Mouse (Mus musculus): ENCODE results near the gene Gpc1.

Gpc1 gene

GRCm38 (mm10) chr1:92831188-92832001 lies at the start of gene Gpc1:
Gpc1 (plus strand) TSS chr1:92831645.
- DNase-seq (ENCODE audit: low spot score), result peak; percentile 85

DNA sequence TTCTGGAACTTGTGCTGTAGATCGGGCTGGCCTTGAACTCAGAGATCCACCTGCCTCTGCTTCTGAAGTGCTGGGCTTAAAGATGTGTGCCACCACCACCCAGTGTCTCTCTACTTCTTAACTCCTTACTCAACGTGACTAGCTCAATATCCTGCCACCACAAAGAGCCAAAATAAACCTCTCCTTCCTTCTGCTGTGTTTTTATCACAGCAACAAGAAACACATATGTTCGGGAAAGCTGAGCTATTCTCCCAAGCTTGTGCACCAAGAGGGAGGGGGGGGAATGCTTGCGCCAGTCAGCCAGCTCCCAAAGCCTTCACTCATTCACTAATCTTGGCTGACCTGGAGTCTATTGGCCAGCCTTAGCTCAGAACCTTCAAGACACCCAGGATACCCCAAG lies 49.6 kb upstream of the Gpc1 start:
- no peak for DNase-seq (ENCODE audit: low spot score)

GRCm38 (mm10) chr1:92782587-92782986 lies 48.9 kb upstream of the Gpc1 start:
- DNase-seq (ENCODE audit: low spot score), result no peak

GRCm38 (mm10) chr1:92787221-92787620 lies 44.2 kb upstream of the Gpc1 start:
- no peak for DNase-seq (ENCODE audit: low spot score)

DNA sequence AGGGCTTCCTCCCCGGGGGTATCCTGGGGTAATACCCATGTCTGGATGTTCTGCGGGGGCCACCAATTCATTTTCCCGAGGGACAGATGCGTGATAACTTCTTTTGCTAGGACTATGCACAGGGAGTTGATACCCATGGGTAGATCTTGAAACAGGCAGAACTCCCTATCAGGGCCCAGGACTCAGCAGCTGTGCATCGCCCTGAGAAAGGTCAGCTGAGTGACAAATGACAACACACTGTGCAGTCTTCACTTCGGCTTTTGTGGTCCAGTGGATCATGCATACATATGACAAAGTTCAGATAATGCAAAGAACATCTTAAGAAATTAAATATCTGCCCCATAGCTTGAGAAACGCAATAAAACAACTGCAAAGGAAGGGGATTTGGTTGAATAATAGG lies 43.4 kb upstream of the Gpc1 start:
- DNase-seq (ENCODE audit: low spot score), result no peak

DNA sequence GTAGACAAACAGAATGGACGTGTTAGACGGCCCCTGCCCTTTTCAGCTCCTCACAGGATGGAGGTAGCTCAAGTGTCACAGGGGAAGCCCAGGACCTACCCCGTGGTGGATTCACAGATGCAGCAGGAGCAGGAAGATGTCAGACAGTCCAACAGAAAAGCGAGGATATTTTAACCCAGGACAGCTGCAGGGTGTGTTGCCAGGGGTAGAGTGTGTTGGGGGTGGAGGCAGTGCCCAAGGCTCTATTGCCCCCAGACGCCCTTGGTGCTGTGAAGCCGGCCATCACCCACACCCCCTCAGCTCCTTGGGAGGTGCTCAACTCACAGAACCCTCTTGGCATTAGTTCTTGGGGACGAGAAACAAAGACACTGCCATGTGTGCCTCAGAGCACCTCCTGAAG lies 40.8 kb upstream of the Gpc1 start:
- DNase-seq (ENCODE audit: low spot score), result no peak

DNA sequence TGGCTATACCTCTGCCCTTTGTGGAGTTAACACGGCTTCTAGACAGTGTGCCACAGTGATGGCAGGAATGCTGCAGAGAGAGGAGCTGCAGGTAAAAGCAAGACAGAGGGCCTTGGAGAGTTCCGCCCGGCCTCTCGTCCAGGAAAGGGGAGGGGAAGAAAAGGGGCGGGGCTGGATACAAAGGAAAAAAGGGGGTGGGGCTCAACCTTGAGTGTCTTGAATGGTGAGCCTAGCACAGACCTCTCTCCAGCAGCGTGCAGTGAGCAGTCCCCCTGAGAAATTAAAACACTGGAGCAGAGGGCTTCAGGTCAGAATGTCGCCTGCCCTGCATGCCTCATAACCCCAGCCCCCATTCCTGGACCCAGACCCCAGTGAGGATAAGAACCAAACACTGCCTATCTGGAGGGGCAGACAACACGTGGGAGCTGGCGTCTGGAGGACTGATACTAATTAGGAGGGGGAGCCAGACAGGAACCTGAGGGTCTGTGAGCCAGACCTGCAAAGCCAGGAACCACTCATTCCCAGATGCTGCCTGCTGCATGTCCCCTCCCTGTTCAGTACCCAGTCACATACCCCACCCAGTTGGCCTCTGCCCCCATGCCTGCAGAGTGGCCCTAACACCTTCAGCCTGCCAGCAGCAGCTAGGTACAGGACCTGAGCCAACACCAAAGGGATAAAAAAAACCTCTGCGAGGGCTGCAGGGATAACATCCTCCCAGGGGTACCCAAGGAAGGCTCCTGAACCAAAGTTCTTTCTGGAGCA lies 40.2 kb upstream of the Gpc1 start:
- DNase-seq (ENCODE audit: low spot score), result peak; percentile 56

GRCm38 (mm10) chr1:92793781-92794180 lies 37.7 kb upstream of the Gpc1 start:
- DNase-seq (ENCODE audit: low spot score), result no peak

DNA sequence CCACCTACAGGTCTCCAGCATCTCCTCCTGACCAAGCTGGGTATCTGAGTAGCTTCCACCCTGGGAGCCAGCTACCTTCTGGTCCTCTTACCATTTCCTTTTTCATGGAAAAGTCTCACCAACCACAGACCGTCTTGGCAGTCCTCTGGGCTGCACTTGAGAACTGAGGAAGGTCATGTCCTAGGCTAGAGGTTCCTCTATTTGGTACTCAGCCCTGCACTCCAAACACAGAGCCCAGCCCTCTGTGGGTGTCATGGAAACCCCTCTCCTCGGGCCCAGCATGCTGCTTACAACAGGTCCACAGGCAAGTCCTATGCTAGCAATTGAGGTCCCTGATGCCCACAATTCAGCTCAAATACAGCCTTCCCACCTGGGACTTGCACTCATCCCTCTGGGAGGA lies 33.0 kb upstream of the Gpc1 start:
- no peak for DNase-seq (ENCODE audit: low spot score)

DNA sequence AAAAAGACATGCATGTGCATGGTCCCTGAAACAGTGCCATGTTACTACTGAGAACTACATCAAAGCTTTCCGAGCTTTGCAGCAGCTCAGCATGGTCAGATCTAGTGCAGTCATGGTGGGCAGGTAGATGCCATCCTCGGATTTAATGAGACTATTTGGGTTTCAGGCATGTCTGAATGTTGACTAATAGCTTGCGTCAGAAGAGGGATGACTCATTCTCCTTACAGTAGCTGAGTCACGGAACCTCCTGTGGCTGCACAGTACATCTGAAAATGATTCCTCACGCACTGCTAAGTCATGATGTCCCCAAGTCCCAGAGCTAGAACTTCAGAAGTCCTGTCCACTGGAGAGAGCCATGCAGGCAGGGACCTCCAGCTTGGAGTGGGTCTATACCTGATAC lies 31.8 kb upstream of the Gpc1 start:
- peak; percentile 75 for DNase-seq (ENCODE audit: low spot score)

- DNase-seq (ENCODE audit: low spot score), result peak; percentile 12
Measured at GRCm38 (mm10) chr1:92802362-92802761, 29.1 kb upstream of the Gpc1 start.

- DNase-seq (ENCODE audit: low spot score), result no peak
Measured at GRCm38 (mm10) chr1:92803376-92803775, 28.1 kb upstream of the Gpc1 start.

- no peak for DNase-seq (ENCODE audit: low spot score)
Measured at GRCm38 (mm10) chr1:92805181-92805580, 26.3 kb upstream of the Gpc1 start.

DNA sequence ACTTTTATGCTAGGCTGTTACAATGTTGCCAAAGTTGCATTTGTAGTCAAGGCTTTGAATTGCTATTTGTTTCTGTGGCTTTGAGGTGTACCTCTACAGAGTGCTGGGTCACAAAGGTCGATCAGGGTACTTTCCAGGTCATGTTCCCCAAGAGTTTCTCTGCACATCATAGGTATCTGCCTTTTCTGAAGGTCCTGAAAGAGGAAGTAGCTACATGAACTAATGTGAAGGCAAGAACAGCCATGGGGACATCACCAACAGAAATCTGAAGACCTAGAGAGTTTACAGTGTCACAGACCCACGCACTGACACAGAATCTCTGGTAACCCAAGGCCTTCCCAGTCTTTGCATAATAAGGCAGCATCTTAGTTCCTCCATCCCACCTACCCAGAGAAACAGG lies 25.6 kb upstream of the Gpc1 start:
- DNase-seq (ENCODE audit: low spot score), result no peak

GRCm38 (mm10) chr1:92806720-92807119 lies 24.7 kb upstream of the Gpc1 start:
- DNase-seq (ENCODE audit: low spot score), result no peak

GRCm38 (mm10) chr1:92809621-92810020 lies 21.8 kb upstream of the Gpc1 start:
- DNase-seq (ENCODE audit: low spot score), result no peak

DNA sequence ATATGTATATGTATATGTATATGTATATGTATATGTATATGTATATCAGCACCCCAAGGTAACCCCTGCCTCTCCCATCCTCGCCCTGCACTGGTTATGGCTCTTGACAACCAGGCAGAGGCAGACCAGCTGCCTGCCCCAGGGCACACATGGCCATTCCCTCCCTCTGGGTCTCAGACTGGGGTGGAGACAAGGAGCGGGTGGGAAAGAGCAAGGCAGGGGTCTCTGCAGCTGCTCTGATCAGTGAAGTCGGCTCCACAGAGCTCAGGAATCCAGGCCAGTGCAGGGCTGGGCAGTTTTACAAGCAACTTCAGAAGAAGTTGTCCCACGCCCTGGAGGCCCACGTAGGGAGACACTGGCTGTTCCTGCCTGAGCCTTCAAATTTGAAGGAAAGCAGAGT lies 17.1 kb upstream of the Gpc1 start:
- DNase-seq (ENCODE audit: low spot score), result no peak

DNA sequence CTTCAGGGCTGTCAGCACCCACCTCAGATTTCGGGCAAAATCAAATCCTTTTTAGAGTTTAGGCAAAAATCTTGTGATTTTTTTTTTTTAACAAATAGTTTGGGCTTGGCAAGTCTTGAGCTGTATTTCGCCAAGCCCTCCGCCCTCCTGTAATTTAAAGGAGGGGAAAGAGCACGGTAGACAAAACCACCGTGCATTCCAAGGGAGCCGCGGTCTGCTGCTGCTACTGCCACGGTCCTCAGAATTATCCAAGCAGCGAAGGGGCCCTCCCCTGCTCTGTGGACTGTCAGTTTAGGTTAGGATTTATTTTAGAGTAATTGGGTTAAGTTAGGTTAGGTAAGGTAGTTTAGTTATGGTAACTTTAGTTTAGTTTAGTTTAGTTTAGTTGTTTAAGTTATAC lies 16.3 kb upstream of the Gpc1 start:
- no peak for DNase-seq (ENCODE audit: low spot score)

DNA sequence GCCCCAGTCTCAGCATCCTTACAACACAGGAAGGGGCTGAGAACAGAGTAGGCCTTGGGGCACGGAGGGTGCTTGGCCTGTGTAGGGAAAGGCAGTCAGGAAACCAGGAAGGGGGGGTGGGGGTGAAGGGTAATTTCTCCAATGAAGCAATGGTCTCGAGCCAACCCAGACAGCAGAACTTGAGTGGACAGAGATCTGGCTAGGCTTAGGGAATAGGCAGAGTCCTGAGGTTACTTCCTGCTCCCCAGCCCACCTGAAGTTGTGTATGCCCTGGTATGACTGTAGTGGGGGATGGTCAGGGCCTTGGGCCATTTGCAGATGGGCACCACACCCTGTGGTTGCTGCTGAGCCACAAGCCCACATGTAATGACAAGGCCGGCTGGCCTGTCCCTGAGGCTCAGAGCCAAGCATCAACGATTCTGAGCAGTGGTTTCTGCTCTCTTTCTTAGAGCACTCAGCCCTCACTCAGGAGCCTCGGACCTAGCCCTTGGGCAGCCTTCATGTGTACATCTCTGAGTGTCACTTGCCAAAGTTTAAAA lies 15.6 kb upstream of the Gpc1 start:
- DNase-seq (ENCODE audit: low spot score), result no peak

- DNase-seq (ENCODE audit: low spot score), result no peak
Measured at GRCm38 (mm10) chr1:92830626-92831187, 738 bp upstream of the Gpc1 start.

GRCm38 (mm10) chr1:92832011-92833010 lies 866 bp downstream of the Gpc1 start:
- peak; percentile 84 for DNase-seq (ENCODE audit: low spot score)

Data from MN1 (cell line).